ENCODE assay signal across 10 mouse cellular contexts in genomic region chr4:82338481-82338880, GRCm38 (mm10).
DNase-seq lines count a peak whose midpoint lies in the region; ATAC-seq and TF ChIP-seq lines count a peak whose summit lies in the region.
"Had no signal": no experiment of that assay in that cellular context is flagged by ENCODE, and none has a peak within 500 bp of the region (broad histone marks: within the 10 kb centered on the region; RNA-seq: fewer than 3 reads in every experiment).

No protein-coding gene starts in this region.

- no peak for TF ChIP-seq CTCF in left cerebral cortex, adult 2 months (IDR thresholded peaks at IDR 0.05)

- H3K4me3 ChIP-seq in left cerebral cortex, adult 2 months = no peak overlapping the region
- H3K4me3 ChIP-seq in embryonic facial prominence, embryonic 14.5 days (ENCODE audit: low read depth, low read length) = no peak overlapping the region

- WGBS in embryonic facial prominence, embryonic 14.5 days = 27% methylated on average over 3 of the region's 3 CpGs

- intact Hi-C loops in left cerebral cortex, adult 2 months (cut with DNase I) = no loop called here
- intact Hi-C loops in left cerebral cortex, postnatal 4 days (cut with DNase I) = no loop called here

- no peak overlapping the region for H3K4me2 ChIP-seq in embryonic facial prominence, embryonic 14.5 days (ENCODE audit: low read depth, low read length)

- 0 out of 2 replicates have a peak, but pooled peaks have one; percentile 28 for ATAC-seq in embryonic facial prominence, embryonic 14.5 days (ENCODE audit: low read depth)

- no peak overlapping the region for H3K9ac ChIP-seq in embryonic facial prominence, embryonic 14.5 days (ENCODE audit: low read depth, low read length)

- peak; percentile 45 for DNase-seq in adrenal gland, adult 2 months
- no peak for DNase-seq in adrenal gland, postnatal 4 days (ENCODE audit: low spot score in 2 of 2)
- DNase-seq in left cerebral cortex, adult 2 months (ENCODE audit: extremely low spot score in 1 of 2, low spot score in 2 of 2) = no peak
- no peak for DNase-seq in left cerebral cortex, postnatal 4 days
- peak; percentile 74 for DNase-seq in embryonic facial prominence, embryonic 14.5 days (ENCODE audit: low spot score)
- DNase-seq in kidney, postnatal 25 days = peak; percentile 71 to 76
- DNase-seq in urinary bladder, adult 18-20 months (ENCODE audit: low spot score in 2 of 2) = no peak
- no peak for DNase-seq in spleen, postnatal 4 days (ENCODE audit: low spot score in 2 of 2)
- DNase-seq: thymus, adult 2 months had no signal

- peaks cover 19% of the 10 kb centered on the region for H3K4me1 ChIP-seq in embryonic facial prominence, embryonic 14.5 days (ENCODE audit: control insufficient read depth, insufficient read depth, low read length)

- no peaks in the 10 kb centered on the region for H3K9me3 ChIP-seq in embryonic facial prominence, embryonic 14.5 days (ENCODE audit: control insufficient read depth, low read length)

- H3K27me3 ChIP-seq in embryonic facial prominence, embryonic 14.5 days (replicated peaks; ENCODE audit: control insufficient read depth, insufficient read depth, low read length) = no peaks in the 10 kb centered on the region

- H3K27ac ChIP-seq in left cerebral cortex, adult 2 months = peak overlapping the region; percentile 8; the same call in 1 of the 2 replicates
- H3K27ac ChIP-seq in embryonic facial prominence, embryonic 14.5 days (replicated peaks; ENCODE audit: low read depth, low read length) = peak overlapping the region; percentile 70
- H3K27ac ChIP-seq: macrophage had no signal

- H3K36me3 ChIP-seq in embryonic facial prominence, embryonic 14.5 days (ENCODE audit: control insufficient read depth, insufficient read depth, low read length) = 0 out of 2 replicates have a peak, but pooled peaks cover 6% of the 10 kb centered on the region

Comparison
In these comparisons a context has a peak if more than half of its experiments do, and no peak if none do; other contexts are left out.
1. DNase-seq: peak in adrenal gland, adult 2 months (single experiment), embryonic facial prominence, embryonic 14.5 days (single experiment) and kidney, postnatal 25 days (2 of 2); none in adrenal gland, postnatal 4 days (0 of 2), left cerebral cortex, adult 2 months (0 of 2), left cerebral cortex, postnatal 4 days (single experiment), urinary bladder, adult 18-20 months (0 of 2) and spleen, postnatal 4 days (0 of 2).